Mouse (Mus musculus) thymus, postnatal 36 days (tissue): Measurements from ENCODE around the gene Anxa4.

ENCODE experiments used
- DNase-seq, 2 experiments: peaks; one replicate each; pipeline ENCODE4 v3.0.0; 2022; ENCODE audit warnings: mixed read lengths in 2 of 2

Anxa4 gene

GRCm38 (mm10) chr6:86749817-86750216 lies 43.6 kb downstream of the Anxa4 start:
- DNase-seq, result no peak

- peak; percentile 20 to 32 for DNase-seq
Observed at GRCm38 (mm10) chr6:86747171-86747570, 46.2 kb downstream of the Anxa4 start.

- no peak for DNase-seq
Observed at GRCm38 (mm10) chr6:86740652-86741051, 52.7 kb downstream of the Anxa4 start.

GRCm38 (mm10) chr6:86736830-86737229 lies 56.6 kb downstream of the Anxa4 start:
- DNase-seq, result no peak

DNA sequence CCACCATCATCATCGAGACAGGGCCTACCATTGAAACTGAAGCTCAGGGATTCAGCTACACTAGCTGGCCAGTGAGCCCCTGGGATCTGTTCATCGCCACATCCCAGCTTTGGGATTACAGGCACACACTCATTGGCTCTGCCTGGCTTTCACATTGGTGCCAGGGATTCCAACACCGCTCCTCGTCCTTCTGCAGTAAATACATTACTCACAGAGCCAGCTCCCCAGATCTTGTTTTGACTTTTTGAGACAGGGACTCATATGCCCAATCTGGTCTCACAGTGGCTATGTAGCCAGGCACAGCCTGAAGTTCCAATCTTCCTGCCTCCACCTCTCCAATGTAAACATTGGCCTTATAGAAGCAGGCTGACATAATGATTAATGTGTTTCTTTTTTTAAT lies 57.1 kb downstream of the Anxa4 start:
- no peak for DNase-seq

GRCm38 (mm10) chr6:86733183-86733876 lies 60.1 kb downstream of the Anxa4 start, which contains the start of gene Gmcl1:
Gmcl1 (minus strand) TSS chr6:86733383.
- peak; percentile 95 to 98 for DNase-seq

- DNase-seq, result peak in 1 of 2 experiments; percentile 68
Observed at GRCm38 (mm10) chr6:86732276-86733173, 60.9 kb downstream of the Anxa4 start.

DNA sequence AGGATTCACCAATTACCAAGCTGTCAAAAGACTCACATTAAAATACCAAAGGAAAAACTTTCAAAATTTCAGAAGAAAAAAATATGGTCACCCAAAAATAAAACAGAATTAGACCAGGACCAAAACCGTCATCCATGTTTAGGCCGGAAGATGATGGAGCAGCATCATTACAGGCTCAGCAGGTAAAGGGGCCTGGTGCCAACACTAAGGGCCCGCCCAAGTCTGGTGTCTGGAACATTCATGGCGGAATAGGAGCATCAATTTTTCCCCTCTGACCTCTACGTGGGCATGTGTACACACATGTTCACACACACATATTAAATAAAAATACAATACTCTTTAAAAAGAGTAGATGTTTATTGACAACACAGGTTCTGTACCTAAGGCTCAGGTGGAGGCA lies 64.7 kb downstream of the Anxa4 start:
- DNase-seq, result no peak

- DNase-seq, result no peak
Observed at GRCm38 (mm10) chr6:86721977-86722376, 71.4 kb downstream of the Anxa4 start.

DNA sequence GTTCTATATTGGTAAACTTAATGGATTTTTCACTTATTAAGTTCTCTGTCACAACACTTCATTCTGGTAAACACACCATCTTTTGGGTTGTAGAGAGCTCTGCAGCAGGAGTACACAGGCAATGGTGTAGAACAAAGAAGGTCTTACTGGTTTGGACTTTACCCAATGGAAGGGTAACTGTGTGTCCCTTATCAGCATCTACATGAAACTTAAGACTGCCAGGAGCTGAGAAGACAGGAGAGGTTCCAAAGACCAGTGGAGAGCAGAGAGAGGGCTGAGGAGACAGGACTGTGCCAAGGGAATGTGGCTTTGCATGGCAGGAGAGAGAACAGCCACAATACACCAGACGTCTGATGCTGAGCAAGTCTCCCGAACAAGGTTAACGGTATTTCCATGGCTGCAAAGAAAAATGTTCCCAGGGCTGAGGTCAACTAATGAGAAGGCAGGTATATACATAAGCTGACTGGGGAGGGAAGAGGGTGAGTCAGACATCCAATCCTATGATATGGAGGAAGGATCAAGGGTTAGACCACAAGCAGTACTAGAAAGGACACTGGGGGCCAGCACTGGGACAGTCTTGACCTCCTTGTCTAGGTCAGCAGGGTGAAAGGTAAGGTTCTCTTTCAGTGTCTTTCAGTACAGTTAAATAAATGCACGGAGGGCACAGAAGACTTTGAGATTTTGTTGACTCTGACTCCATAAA lies 85.2 kb downstream of the Anxa4 start:
- no peak for DNase-seq

DNA sequence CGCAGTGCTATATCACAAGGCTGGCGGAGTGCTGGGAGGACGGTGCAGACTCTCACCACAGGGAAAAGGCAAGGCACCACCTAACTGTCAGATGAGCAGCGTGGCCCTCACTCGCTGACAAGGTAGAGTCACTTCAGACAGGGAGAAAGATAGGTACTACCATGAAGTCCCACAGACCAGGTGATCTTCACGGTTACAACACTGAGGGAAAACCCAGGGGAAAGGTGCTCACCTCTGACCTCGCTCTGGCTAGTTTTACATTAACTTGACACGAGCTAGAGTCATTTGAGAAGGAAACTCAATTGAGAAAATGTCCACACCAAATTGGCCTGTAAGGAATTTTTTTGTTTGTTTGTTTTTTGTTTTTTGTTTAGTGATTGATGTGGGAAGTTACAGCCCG lies 90.8 kb downstream of the Anxa4 start:
- DNase-seq, result no peak

DNA sequence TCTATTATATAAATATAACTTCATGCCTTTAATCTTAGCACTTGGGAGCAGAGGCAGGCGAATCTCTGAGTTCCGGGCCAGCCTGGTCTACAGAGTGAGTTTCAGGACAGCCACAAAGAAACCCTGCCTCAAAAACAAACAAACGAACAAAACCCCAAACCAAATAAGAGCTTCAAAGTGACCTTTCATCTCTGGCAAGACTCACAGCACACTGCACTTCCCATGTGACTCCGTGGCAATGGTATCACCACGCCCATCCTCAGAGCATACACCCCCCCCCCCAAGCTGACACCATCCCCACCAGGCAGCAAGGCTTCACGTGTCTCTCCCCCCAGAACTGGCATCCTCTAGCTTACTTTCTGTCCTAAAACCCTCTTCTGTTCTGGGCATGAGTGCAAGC lies 95.5 kb downstream of the Anxa4 start:
- DNase-seq, result peak in 1 of 2 experiments; percentile 13

DNA sequence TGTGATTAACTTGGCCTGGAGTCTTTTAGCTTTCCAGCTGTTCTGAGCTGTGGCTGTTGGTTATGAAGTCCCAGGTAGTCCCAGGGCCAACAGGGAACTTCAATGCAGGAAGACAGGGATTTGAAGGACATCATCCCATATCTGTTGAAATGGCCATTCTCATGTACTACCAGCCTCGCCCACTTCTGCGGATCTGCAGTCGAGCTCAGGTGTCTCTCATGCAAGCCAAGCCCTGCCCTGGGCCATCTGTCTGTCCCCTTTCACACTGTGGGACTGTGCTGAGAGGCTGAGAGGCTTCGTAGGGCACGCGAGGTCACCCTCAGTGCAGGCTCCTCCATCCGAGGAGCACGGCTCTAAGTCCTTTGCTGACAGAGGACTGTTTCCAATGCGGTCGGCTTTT lies 97.2 kb downstream of the Anxa4 start:
- no peak for DNase-seq

DNA sequence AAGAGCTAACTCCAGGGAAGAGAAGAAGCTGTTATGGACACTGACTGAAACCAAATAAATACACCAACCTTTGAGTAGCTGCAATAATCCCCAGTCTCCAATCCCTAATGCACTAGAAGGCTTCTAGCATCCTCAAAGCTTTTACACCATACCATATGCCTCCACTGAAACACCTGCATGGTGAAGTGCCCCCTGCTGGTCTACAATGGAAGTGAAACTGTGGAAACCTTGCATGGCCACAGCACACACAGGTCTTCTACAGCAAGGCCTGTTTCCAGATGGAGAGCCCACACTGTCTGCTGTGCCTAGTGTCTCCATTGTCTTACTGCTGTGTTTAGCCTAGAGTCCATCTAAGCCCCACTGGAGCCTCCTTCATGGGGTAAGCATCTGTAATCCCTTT lies 98.9 kb downstream of the Anxa4 start:
- peak; percentile 55 to 66 for DNase-seq

DNA sequence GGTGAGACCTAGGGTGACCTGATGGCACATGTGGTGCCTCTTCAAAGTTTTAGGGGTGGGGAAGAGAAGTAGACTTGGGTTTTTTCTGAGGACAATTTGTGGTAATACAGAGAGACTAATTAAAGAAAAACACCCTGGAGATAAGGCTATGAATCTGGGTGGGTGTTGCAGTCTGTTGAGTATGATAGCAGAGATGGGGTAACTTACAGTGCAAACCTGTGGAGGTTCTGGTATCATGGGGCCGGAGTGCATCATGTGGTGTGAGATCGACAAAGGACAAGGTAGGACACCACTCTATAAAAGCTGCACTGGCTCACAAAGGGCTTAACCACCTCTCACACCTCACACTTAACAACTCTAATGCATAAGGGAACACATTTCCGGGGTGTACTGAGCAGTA lies 103.7 kb downstream of the Anxa4 start:
- DNase-seq, result no peak

DNA sequence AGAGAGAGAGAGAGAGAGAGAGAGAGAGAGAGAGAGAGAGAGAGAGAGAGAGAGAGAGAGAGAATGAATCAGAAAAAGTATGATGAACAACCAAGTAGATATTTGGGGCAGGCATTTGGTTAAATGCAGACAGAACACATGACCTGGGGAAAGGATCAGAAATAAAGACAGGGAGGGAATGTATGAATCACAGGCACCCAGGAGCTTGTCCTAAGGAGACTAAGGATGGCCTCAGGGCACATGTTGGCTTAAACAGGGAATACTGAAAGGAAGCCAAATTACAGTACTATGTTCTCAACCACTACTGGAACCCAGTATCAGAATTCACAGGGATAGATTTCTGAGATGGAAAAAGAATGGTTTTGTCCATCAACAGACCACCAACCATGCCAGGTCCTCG lies 106.4 kb downstream of the Anxa4 start:
- no peak for DNase-seq
